ENCODE assay signal across 26 mouse cellular contexts in genomic region chr9:108571401-108571973, GRCm38 (mm10). TPM values are rescaled to one million over a fixed set of nuclear protein-coding genes. Genes with fewer than 3 reads are reported as not detected.
DNase-seq lines count a peak whose midpoint lies in the region; ATAC-seq and TF ChIP-seq lines count a peak whose summit lies in the region.
"Had no signal": no experiment of that assay in that cellular context is flagged by ENCODE, and none has a peak within 500 bp of the region (broad histone marks: within the 10 kb centered on the region; RNA-seq: fewer than 3 reads in every experiment).

No protein-coding gene starts in this region.

- no peaks in the 10 kb centered on the region for H3K27me3 ChIP-seq in cerebellum, adult 2 months (ENCODE audit: control insufficient read depth, insufficient read depth, low read length)
- no peaks in the 10 kb centered on the region for H3K27me3 ChIP-seq in limb, embryonic 11.5 days (ENCODE audit: control insufficient read depth, insufficient read depth, low read length)
- H3K27me3 ChIP-seq in limb, embryonic 10.5 days (ENCODE audit: low read depth, poor library complexity, severe bottlenecking), result no peaks in the 10 kb centered on the region
- H3K27me3 ChIP-seq in neural tube, embryonic 12.5 days (replicated peaks), result no peaks in the 10 kb centered on the region
- no peaks in the 10 kb centered on the region for H3K27me3 ChIP-seq in neural tube, embryonic 15.5 days (replicated peaks)
- H3K27me3 ChIP-seq in myocyte (ENCODE audit: control insufficient read depth, insufficient read depth, insufficient read length), result no peaks in the 10 kb centered on the region
- H3K27me3 ChIP-seq: embryonic facial prominence, embryonic 13.5 days; forebrain, embryonic 15.5 days; lung, embryonic 15.5 days; Patski had no signal

- WGBS in cerebellum, adult 2 months, result 90% methylated on average over 16 of the region's 16 CpGs
- 96% methylated on average over 16 of the region's 16 CpGs for WGBS in limb, embryonic 11.5 days
- 95% methylated on average over 16 of the region's 16 CpGs for WGBS in limb, embryonic 10.5 days
- WGBS in neural tube, embryonic 12.5 days, result 95% methylated on average over 16 of the region's 16 CpGs
- 94% methylated on average over 16 of the region's 16 CpGs for WGBS in neural tube, embryonic 15.5 days

- no peak overlapping the region for H3K27ac ChIP-seq in cerebellum, adult 2 months (ENCODE audit: insufficient read depth, low read length)
- H3K27ac ChIP-seq in limb, embryonic 11.5 days (replicated peaks; ENCODE audit: low read depth, low read length), result no peak overlapping the region
- no peak overlapping the region for H3K27ac ChIP-seq in limb, embryonic 10.5 days
- H3K27ac ChIP-seq in neural tube, embryonic 12.5 days, result no peak overlapping the region
- no peak overlapping the region for H3K27ac ChIP-seq in neural tube, embryonic 15.5 days (replicated peaks)
- H3K27ac ChIP-seq: gastrocnemius, adult 2 months; lung, embryonic 15.5 days; stomach, postnatal 0 days had no signal

- no peak overlapping the region for H3K4me3 ChIP-seq in cerebellum, adult 2 months (replicated peaks; ENCODE audit: insufficient read depth, low read depth, low read length)
- no peak overlapping the region for H3K4me3 ChIP-seq in limb, embryonic 11.5 days (ENCODE audit: low read depth, low read length)
- H3K4me3 ChIP-seq in limb, embryonic 10.5 days, result no peak overlapping the region
- H3K4me3 ChIP-seq in neural tube, embryonic 12.5 days, result no peak overlapping the region
- H3K4me3 ChIP-seq in neural tube, embryonic 15.5 days (replicated peaks), result no peak overlapping the region
- no peak overlapping the region for H3K4me3 ChIP-seq in myocyte

- TF ChIP-seq POLR2A in cerebellum, adult 2 months (IDR thresholded peaks at IDR 0.05; ENCODE audit: borderline replicate concordance, insufficient read depth, low read length), result no peak
- peak; percentile 24 for TF ChIP-seq POLR2A in myocyte (IDR thresholded peaks at IDR 0.05; ENCODE audit: insufficient read length, low read depth)

- H3K36me3 ChIP-seq in limb, embryonic 11.5 days (ENCODE audit: control insufficient read depth, insufficient read depth, low read length), result peaks cover 24% of the 10 kb centered on the region
- peaks cover 63% of the 10 kb centered on the region for H3K36me3 ChIP-seq in limb, embryonic 10.5 days
- peaks cover 53% of the 10 kb centered on the region for H3K36me3 ChIP-seq in neural tube, embryonic 12.5 days
- peaks cover 49% of the 10 kb centered on the region for H3K36me3 ChIP-seq in neural tube, embryonic 15.5 days
- peaks cover 8% of the 10 kb centered on the region for H3K36me3 ChIP-seq in myocyte (ENCODE audit: control insufficient read depth, insufficient read depth)

- peak; percentile 42 for DNase-seq in cerebellum, adult 9-10 months
- DNase-seq in cerebellum, adult 2 months, result no peak
- DNase-seq in limb, embryonic 11.5 days (ENCODE audit: low spot score), result no peak
- DNase-seq in limb, embryonic 10.5 days (ENCODE audit: low spot score), result no peak
- DNase-seq: adrenal gland, postnatal 10 days; embryo, embryonic 11 days; gastrocnemius, adult 2 months; gastrocnemius, postnatal 36 days; heart, postnatal 14 days; kidney, adult 2 months; kidney, postnatal 36 days; left cerebral cortex, postnatal 4 days; right cerebral cortex, adult 18-20 months; spleen, adult 18-20 months; thymus, postnatal 4 days had no signal

- TF ChIP-seq CTCF in cerebellum, adult 2 months (IDR thresholded peaks at IDR 0.05; ENCODE audit: borderline replicate concordance, insufficient read depth, low read depth, low read length), result no peak

- H3K79me2 ChIP-seq in myocyte (ENCODE audit: control insufficient read depth, insufficient read depth), result no peaks in the 10 kb centered on the region

- no peaks in the 10 kb centered on the region for H3K9me3 ChIP-seq in limb, embryonic 11.5 days (ENCODE audit: control insufficient read depth, low read length)
- H3K9me3 ChIP-seq in limb, embryonic 10.5 days (replicated peaks), result no peaks in the 10 kb centered on the region
- H3K9me3 ChIP-seq in neural tube, embryonic 12.5 days, result no peaks in the 10 kb centered on the region
- H3K9me3 ChIP-seq in neural tube, embryonic 15.5 days (replicated peaks), result no peaks in the 10 kb centered on the region
- H3K9me3 ChIP-seq: embryonic facial prominence, embryonic 13.5 days; forebrain, embryonic 10.5 days; forebrain, embryonic 15.5 days; lung, embryonic 15.5 days had no signal

- ATAC-seq in limb, embryonic 11.5 days (ENCODE audit: insufficient number of reproducible peaks, low FRiP score, low TSS enrichment, low read depth), result no peak
- ATAC-seq in neural tube, embryonic 12.5 days (ENCODE audit: low FRiP score, low read depth), result no peak
- no peak for ATAC-seq in neural tube, embryonic 15.5 days (ENCODE audit: low FRiP score)
- ATAC-seq: forebrain, embryonic 15.5 days; hindbrain, embryonic 16.5 days; midbrain, embryonic 16.5 days; Patski had no signal

- no peak overlapping the region for H3ac ChIP-seq in myocyte (ENCODE audit: control insufficient read depth, insufficient read length)

- H3K9ac ChIP-seq in limb, embryonic 11.5 days (ENCODE audit: low read length), result 0 out of 2 replicates have a peak overlapping the region, but pooled peaks have one; percentile 3
- H3K9ac ChIP-seq in neural tube, embryonic 12.5 days, result no peak overlapping the region
- H3K9ac ChIP-seq in neural tube, embryonic 15.5 days (replicated peaks), result no peak overlapping the region
- H3K9ac ChIP-seq: lung, embryonic 15.5 days had no signal

- H3K4me2 ChIP-seq in limb, embryonic 11.5 days (ENCODE audit: low read depth, severe bottlenecking), result no peak overlapping the region; the same call in 1 of the 2 replicates
- 0 out of 2 replicates have a peak overlapping the region, but pooled peaks have one; percentile 2 for H3K4me2 ChIP-seq in neural tube, embryonic 12.5 days (replicated peaks)
- no peak overlapping the region for H3K4me2 ChIP-seq in neural tube, embryonic 15.5 days
- no peak overlapping the region for H3K4me2 ChIP-seq in myocyte (ENCODE audit: low read depth)

- H3K4me1 ChIP-seq in cerebellum, adult 2 months (ENCODE audit: control insufficient read depth, insufficient read depth, low read length), result peaks cover 4% of the 10 kb centered on the region; the same call in 1 of the 2 replicates
- peaks cover 18% of the 10 kb centered on the region for H3K4me1 ChIP-seq in limb, embryonic 11.5 days (ENCODE audit: control insufficient read depth, insufficient read depth, low read length)
- peaks cover 71% of the 10 kb centered on the region for H3K4me1 ChIP-seq in limb, embryonic 10.5 days
- peaks cover 60% of the 10 kb centered on the region for H3K4me1 ChIP-seq in neural tube, embryonic 12.5 days
- H3K4me1 ChIP-seq in neural tube, embryonic 15.5 days, result peaks cover 75% of the 10 kb centered on the region

TF ChIP-seq in myocyte, 11 proteins besides CTCF, POLR2A, EP300 and RAD21 (continues in another document):
- TF ChIP-seq TCF3 (IDR thresholded peaks at IDR 0.05; ENCODE audit: insufficient read length, low read depth), result no peak
- TF ChIP-seq SRF (IDR thresholded peaks at IDR 0.05; ENCODE audit: control insufficient read depth, insufficient read length, low read depth), result no peak
- no peak for TF ChIP-seq USF1 (IDR thresholded peaks at IDR 0.05; ENCODE audit: low read depth)
- no peak for TF ChIP-seq MAX (IDR thresholded peaks at IDR 0.05; ENCODE audit: low read depth)
- no peak for TF ChIP-seq REST (IDR thresholded peaks at IDR 0.05; ENCODE audit: insufficient read depth, insufficient read length)

RNA-seq across cellular contexts. Expression of gene Dalrd3, which starts 1.8 kb away (rescaled TPM):
- 215 and 239 TPM in 2 replicates for polyA plus RNA-seq in cerebellum, adult 2 months (2012; rRNA removed)
- 183 and 195 TPM in 2 replicates for polyA plus RNA-seq in limb, embryonic 11.5 days (2014; fragmentation: Nextera tagmentation; extraction: Ambion mirVana)
- polyA plus RNA-seq in limb, embryonic 10.5 days (2016; fragmentation: Nextera tagmentation; extraction: Ambion mirVana), result 175 and 214 TPM in 2 replicates
- 240 and 254 TPM in 2 replicates for polyA plus RNA-seq in neural tube, embryonic 12.5 days (2016; fragmentation: Nextera tagmentation; extraction: Ambion mirVana)
- polyA plus RNA-seq in neural tube, embryonic 15.5 days (2015; fragmentation: Nextera tagmentation; extraction: Ambion mirVana), result 279 and 285 TPM in 2 replicates
- 50.2 TPM for polyA plus RNA-seq in myocyte (2012; fragmentation: generic; extraction: Trizol)

RNA-seq across cellular contexts. Expression of gene Ndufaf3, which starts 4.3 kb away (rescaled TPM):
- 63.0 and 69.3 TPM in 2 replicates for polyA plus RNA-seq in cerebellum, adult 2 months (2012; rRNA removed)
- 44.3 and 47.5 TPM in 2 replicates for polyA plus RNA-seq in limb, embryonic 11.5 days (2014; fragmentation: Nextera tagmentation; extraction: Ambion mirVana)
- polyA plus RNA-seq in limb, embryonic 10.5 days (2016; fragmentation: Nextera tagmentation; extraction: Ambion mirVana), result 46.2 and 49.3 TPM in 2 replicates
- polyA plus RNA-seq in neural tube, embryonic 12.5 days (2016; fragmentation: Nextera tagmentation; extraction: Ambion mirVana), result 67.3 and 69.0 TPM in 2 replicates
- 75.0 and 78.2 TPM in 2 replicates for polyA plus RNA-seq in neural tube, embryonic 15.5 days (2015; fragmentation: Nextera tagmentation; extraction: Ambion mirVana)
- polyA plus RNA-seq in myocyte (2012; fragmentation: generic; extraction: Trizol), result 25.8 TPM

RNA-seq across cellular contexts. Expression of gene Wdr6, which starts 7.1 kb away (rescaled TPM):
- 97.4 and 107 TPM in 2 replicates for polyA plus RNA-seq in cerebellum, adult 2 months (2012; rRNA removed)
- 152 and 167 TPM in 2 replicates for polyA plus RNA-seq in limb, embryonic 11.5 days (2014; fragmentation: Nextera tagmentation; extraction: Ambion mirVana)
- 165 and 236 TPM in 2 replicates for polyA plus RNA-seq in limb, embryonic 10.5 days (2016; fragmentation: Nextera tagmentation; extraction: Ambion mirVana)
- polyA plus RNA-seq in neural tube, embryonic 12.5 days (2016; fragmentation: Nextera tagmentation; extraction: Ambion mirVana), result 285 and 286 TPM in 2 replicates
- polyA plus RNA-seq in neural tube, embryonic 15.5 days (2015; fragmentation: Nextera tagmentation; extraction: Ambion mirVana), result 247 and 279 TPM in 2 replicates
- 21.9 TPM for polyA plus RNA-seq in myocyte (2012; fragmentation: generic; extraction: Trizol)

RNA-seq across cellular contexts. Expression of gene Impdh2, which starts 11.4 kb away (rescaled TPM):
- 70.6 and 76.9 TPM in 2 replicates for polyA plus RNA-seq in cerebellum, adult 2 months (2012; rRNA removed)
- 237 and 247 TPM in 2 replicates for polyA plus RNA-seq in limb, embryonic 11.5 days (2014; fragmentation: Nextera tagmentation; extraction: Ambion mirVana)
- 255 and 288 TPM in 2 replicates for polyA plus RNA-seq in limb, embryonic 10.5 days (2016; fragmentation: Nextera tagmentation; extraction: Ambion mirVana)
- polyA plus RNA-seq in neural tube, embryonic 12.5 days (2016; fragmentation: Nextera tagmentation; extraction: Ambion mirVana), result 124 and 134 TPM in 2 replicates
- polyA plus RNA-seq in neural tube, embryonic 15.5 days (2015; fragmentation: Nextera tagmentation; extraction: Ambion mirVana), result 105 and 130 TPM in 2 replicates
- 129 TPM for polyA plus RNA-seq in myocyte (2012; fragmentation: generic; extraction: Trizol)

RNA-seq across cellular contexts. Expression of gene P4htm, which starts 26.0 kb away (rescaled TPM):
- polyA plus RNA-seq in cerebellum, adult 2 months (2012; rRNA removed), result 102 and 105 TPM in 2 replicates
- 6.7 and 7.2 TPM in 2 replicates for polyA plus RNA-seq in limb, embryonic 11.5 days (2014; fragmentation: Nextera tagmentation; extraction: Ambion mirVana)
- 3.7 and 6.5 TPM in 2 replicates for polyA plus RNA-seq in limb, embryonic 10.5 days (2016; fragmentation: Nextera tagmentation; extraction: Ambion mirVana)
- 20.9 and 21.3 TPM in 2 replicates for polyA plus RNA-seq in neural tube, embryonic 12.5 days (2016; fragmentation: Nextera tagmentation; extraction: Ambion mirVana)
- polyA plus RNA-seq in neural tube, embryonic 15.5 days (2015; fragmentation: Nextera tagmentation; extraction: Ambion mirVana), result 36.4 and 44.2 TPM in 2 replicates
- 0.94 TPM for polyA plus RNA-seq in myocyte (2012; fragmentation: generic; extraction: Trizol)
